Mouse (Mus musculus): ENCODE data around the gene Gm20388. TPM values are rescaled to one million over a fixed set of nuclear protein-coding genes. Genes with fewer than 3 reads are reported as not detected.

Gm20388 gene
- polyA plus RNA-seq, 1 experiment from 2014 or later: not detected

DNA sequence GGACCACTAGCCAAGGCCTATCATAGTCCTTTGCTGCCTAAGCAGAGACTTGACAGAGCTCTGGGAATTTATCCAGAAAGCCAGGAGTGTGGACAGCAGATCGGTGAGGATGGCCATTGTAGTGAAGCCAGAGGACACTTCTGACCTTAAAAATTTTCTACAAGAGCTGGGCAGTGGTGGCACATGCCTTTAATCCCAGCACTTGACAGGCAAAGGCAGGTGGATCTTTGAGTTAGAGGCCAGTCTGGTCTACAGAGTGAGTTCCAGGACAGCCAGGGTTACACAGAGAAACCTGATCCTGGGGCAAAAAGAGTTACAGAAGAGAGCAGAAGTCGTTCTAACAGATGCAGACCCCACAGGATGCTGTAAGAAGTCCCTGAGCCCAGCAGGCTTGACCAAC lies 2405.8 kb downstream of the Gm20388 start:
- Histone ChIP-seq H3K4me3 (ENCODE audit: low read depth, low read length) (no peak overlapping the region), H3K27me3 (replicated peaks; ENCODE audit: control insufficient read depth, insufficient read depth, low read length) (no peaks in the 10 kb centered on the region), H3K4me2 (replicated peaks; ENCODE audit: low read depth) (no peak overlapping the region), H3K27ac (ENCODE audit: low read depth, low read length) (peak overlapping the region; percentile 70; the same call in 1 of the 2 replicates), H3K9ac (ENCODE audit: low read depth, low read length) (no peak overlapping the region), H3K9me3 (ENCODE audit: control insufficient read depth) (no peaks in the 10 kb centered on the region), H3K4me1 (replicated peaks; ENCODE audit: control insufficient read depth, insufficient read depth, low read length) (peaks cover 18% of the 10 kb centered on the region), H3K36me3 (ENCODE audit: control insufficient read depth, insufficient read depth) (peaks cover 5% of the 10 kb centered on the region; the same call in 1 of the 2 replicates)
- WGBS: 50% methylated on average over 2 of the region's 2 CpGs
- no peak for TF ChIP-seq CTCF (IDR thresholded peaks at IDR 0.05; ENCODE audit: low read depth)
- no peak for ATAC-seq

DNA sequence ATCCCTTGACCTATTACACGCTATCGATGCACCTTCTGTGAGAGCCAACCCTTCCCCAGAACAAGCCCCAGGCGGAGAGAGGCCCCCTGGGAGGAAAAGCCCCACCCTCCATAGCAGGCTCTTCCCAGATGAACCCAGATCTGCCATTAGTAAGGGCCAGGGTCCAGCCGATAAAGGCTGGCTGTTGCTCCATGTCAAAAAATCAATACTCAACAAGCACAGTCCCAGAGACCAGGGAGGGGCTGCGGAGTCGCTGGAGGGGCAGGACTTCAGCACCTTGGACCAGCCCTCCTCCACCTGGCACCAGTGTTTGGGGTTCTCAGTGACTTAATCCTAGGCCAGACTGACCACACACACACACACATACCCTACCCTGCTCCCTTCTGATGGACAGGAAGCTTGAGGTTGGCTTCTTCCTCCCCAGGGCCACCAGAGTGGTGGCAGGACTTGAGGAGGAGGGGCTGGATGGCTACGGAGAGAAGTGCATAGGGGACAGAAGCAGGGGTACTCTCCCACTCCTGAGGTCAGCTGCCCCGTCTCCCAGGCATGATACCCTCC lies 2407.4 kb downstream of the Gm20388 start:
- Histone ChIP-seq H3K9me3 (ENCODE audit: control insufficient read depth) (no peaks in the 10 kb centered on the region), H3K27ac (ENCODE audit: low read depth, low read length) (peak overlapping the region; percentile 79), H3K9ac (ENCODE audit: low read depth, low read length) (0 out of 2 replicates have a peak overlapping the region, but pooled peaks have one; percentile 34), H3K4me3 (ENCODE audit: low read depth, low read length) (no peak overlapping the region), H3K27me3 (replicated peaks; ENCODE audit: control insufficient read depth, insufficient read depth, low read length) (no peaks in the 10 kb centered on the region), H3K4me2 (replicated peaks; ENCODE audit: low read depth) (no peak overlapping the region), H3K4me1 (replicated peaks; ENCODE audit: control insufficient read depth, insufficient read depth, low read length) (peaks cover 16% of the 10 kb centered on the region), H3K36me3 (ENCODE audit: control insufficient read depth, insufficient read depth) (peaks cover 5% of the 10 kb centered on the region; the same call in 1 of the 2 replicates)
- peak; percentile 78 for ATAC-seq
- WGBS: 21% methylated on average over 8 of the region's 8 CpGs
- no peak for TF ChIP-seq CTCF (IDR thresholded peaks at IDR 0.05; ENCODE audit: low read depth)

DNA sequence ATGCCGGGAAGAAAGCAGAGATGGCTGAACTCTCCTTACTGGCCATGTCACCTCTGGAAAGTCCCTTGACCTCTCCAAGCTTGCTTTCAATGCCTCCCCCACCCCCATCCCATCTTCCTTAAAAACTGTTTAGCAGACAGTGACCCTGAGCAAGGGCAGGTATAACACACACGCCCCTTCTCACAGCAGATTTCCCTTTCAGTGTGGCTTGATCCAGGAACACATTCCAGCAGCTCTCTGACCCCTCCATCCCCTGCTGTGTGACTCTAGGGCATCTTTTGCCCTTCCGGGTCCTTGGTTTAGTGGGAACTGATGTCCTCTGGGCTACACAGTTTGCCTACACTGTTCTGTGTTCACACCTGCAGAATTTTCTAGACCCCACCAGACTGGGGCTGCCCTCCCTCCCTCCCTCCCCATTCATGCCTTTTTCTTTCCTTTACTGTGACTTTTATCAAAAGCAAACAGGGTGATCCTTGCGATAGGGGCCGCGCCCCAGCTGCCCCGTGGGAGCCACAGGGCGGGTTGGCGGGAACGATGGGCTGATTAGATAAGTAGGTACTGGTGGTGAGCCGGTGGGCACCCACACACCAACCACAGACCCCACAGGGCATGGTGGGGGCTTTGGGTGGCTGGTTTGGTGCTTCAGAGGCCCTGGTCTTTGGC lies 2408.5 kb downstream of the Gm20388 start:
- Histone ChIP-seq H3K27ac (ENCODE audit: low read depth, low read length) (peak overlapping the region; percentile 79), H3K9ac (ENCODE audit: low read depth, low read length) (no peak overlapping the region), H3K4me3 (ENCODE audit: low read depth, low read length) (no peak overlapping the region), H3K27me3 (replicated peaks; ENCODE audit: control insufficient read depth, insufficient read depth, low read length) (no peaks in the 10 kb centered on the region), H3K36me3 (ENCODE audit: control insufficient read depth, insufficient read depth) (peaks cover 5% of the 10 kb centered on the region; the same call in 1 of the 2 replicates), H3K9me3 (ENCODE audit: control insufficient read depth) (no peaks in the 10 kb centered on the region), H3K4me1 (replicated peaks; ENCODE audit: control insufficient read depth, insufficient read depth, low read length) (peaks cover 16% of the 10 kb centered on the region), H3K4me2 (replicated peaks; ENCODE audit: low read depth) (no peak overlapping the region)
- WGBS: 41% methylated on average over 11 of the region's 11 CpGs
- no peak for TF ChIP-seq CTCF (IDR thresholded peaks at IDR 0.05; ENCODE audit: low read depth)
- no peak for ATAC-seq

DNA sequence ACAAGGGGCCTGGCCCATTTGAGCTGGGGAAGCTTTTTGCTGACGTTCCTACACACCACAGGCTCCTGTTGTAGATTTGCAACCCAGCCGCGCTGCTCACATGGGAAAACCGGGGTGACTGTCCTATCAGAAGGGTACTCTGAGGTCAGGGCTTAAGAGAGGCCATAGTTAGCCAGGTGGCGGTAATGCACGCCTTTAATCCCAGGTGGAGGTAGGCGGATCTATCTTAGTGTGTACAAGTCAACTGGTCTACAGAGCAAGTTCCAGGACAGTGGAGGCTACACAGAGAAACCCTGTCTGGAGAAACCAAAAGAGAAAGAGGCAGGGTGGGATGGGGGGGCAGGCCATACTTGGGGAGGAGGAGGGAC lies 2409.1 kb downstream of the Gm20388 start:
- Histone ChIP-seq H3K27me3 (replicated peaks; ENCODE audit: control insufficient read depth, insufficient read depth, low read length) (no peaks in the 10 kb centered on the region), H3K4me3 (ENCODE audit: low read depth, low read length) (no peak overlapping the region), H3K4me2 (replicated peaks; ENCODE audit: low read depth) (no peak overlapping the region), H3K4me1 (replicated peaks; ENCODE audit: control insufficient read depth, insufficient read depth, low read length) (peaks cover 16% of the 10 kb centered on the region), H3K9ac (ENCODE audit: low read depth, low read length) (no peak overlapping the region), H3K9me3 (ENCODE audit: control insufficient read depth) (no peaks in the 10 kb centered on the region), H3K36me3 (ENCODE audit: control insufficient read depth, insufficient read depth) (peaks cover 3% of the 10 kb centered on the region; the same call in 1 of the 2 replicates), H3K27ac (ENCODE audit: low read depth, low read length) (peak overlapping the region; percentile 79)
- peak; percentile 14; the same call in 1 of the 2 replicates for ATAC-seq
- TF ChIP-seq CTCF (IDR thresholded peaks at IDR 0.05; ENCODE audit: low read depth): peak; percentile 27; the same call in 1 of the 2 replicates
- 29% methylated on average over 7 of the region's 7 CpGs for WGBS

DNA sequence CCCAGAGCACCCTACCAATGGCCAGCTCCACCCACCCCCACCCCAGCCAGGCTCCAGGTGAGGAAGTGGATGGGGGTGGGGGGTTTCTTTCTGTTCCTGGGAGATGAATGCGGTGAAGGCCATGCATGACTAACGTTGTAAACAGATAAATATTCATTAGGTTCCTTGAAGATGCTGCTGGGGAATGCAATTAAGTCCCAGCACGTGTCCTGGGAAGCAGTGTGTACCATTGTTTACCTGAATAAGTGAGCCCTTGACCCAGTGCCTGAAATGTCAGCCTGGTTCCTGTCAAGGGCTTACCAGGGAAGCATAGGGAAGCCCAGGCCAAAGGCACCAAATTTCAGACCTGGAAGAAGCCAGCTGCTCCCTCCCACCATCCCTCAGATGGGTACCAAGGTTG lies 2409.9 kb downstream of the Gm20388 start:
- Histone ChIP-seq H3K9me3 (ENCODE audit: control insufficient read depth) (no peaks in the 10 kb centered on the region), H3K27ac (ENCODE audit: low read depth, low read length) (0 out of 2 replicates have a peak overlapping the region, but pooled peaks have one; percentile 79), H3K27me3 (replicated peaks; ENCODE audit: control insufficient read depth, insufficient read depth, low read length) (no peaks in the 10 kb centered on the region), H3K9ac (ENCODE audit: low read depth, low read length) (no peak overlapping the region), H3K4me3 (ENCODE audit: low read depth, low read length) (no peak overlapping the region), H3K4me1 (replicated peaks; ENCODE audit: control insufficient read depth, insufficient read depth, low read length) (peaks cover 13% of the 10 kb centered on the region), H3K36me3 (ENCODE audit: control insufficient read depth, insufficient read depth) (no peaks in the 10 kb centered on the region; the same call in 1 of the 2 replicates), H3K4me2 (replicated peaks; ENCODE audit: low read depth) (no peak overlapping the region)
- 24% methylated on average over 3 of the region's 3 CpGs for WGBS
- TF ChIP-seq CTCF (IDR thresholded peaks at IDR 0.05; ENCODE audit: low read depth): no peak
- ATAC-seq: no peak

DNA sequence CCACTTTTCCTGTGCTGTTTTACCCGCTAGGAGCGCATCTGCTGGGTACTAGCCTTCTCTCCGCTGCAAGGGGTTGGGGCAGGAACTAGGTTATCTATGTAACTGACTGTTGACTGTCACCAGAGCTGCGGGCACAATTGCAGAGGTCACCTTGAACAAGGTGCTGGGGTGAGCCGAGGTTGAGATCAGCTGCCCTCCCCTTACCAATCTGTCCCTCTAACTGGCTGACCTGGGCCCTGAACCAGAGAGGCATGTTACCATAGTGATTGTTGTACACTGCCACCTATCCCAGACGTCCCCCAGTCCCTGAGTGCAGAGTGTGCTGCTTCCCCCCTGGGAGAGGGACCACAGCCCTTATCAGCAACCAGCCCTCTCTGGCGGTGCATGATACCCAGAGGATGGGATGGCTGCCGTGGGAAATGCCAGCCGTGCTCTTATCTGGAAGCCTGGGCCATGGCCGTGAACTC lies 2410.8 kb downstream of the Gm20388 start:
- 0 out of 2 replicates have a peak overlapping the region, but pooled peaks have one; percentile 60 for H3K27ac ChIP-seq (ENCODE audit: low read depth, low read length)
- no peak for TF ChIP-seq CTCF (IDR thresholded peaks at IDR 0.05; ENCODE audit: low read depth)
- no peaks in the 10 kb centered on the region; the same call in 1 of the 2 replicates for H3K36me3 ChIP-seq (ENCODE audit: control insufficient read depth, insufficient read depth)
- no peak overlapping the region for H3K4me3 ChIP-seq (ENCODE audit: low read depth, low read length)
- H3K9me3 ChIP-seq (ENCODE audit: control insufficient read depth): no peaks in the 10 kb centered on the region
- no peak for ATAC-seq
- no peak overlapping the region for H3K4me2 ChIP-seq (replicated peaks; ENCODE audit: low read depth)
- H3K4me1 ChIP-seq (replicated peaks; ENCODE audit: control insufficient read depth, insufficient read depth, low read length): peaks cover 13% of the 10 kb centered on the region
- no peak overlapping the region for H3K9ac ChIP-seq (ENCODE audit: low read depth, low read length)
- H3K27me3 ChIP-seq (replicated peaks; ENCODE audit: control insufficient read depth, insufficient read depth, low read length): no peaks in the 10 kb centered on the region
- WGBS: 48% methylated on average over 10 of the region's 10 CpGs
